Mouse (Mus musculus): ENCODE data around the gene Sumf2. TPM values are rescaled to one million over a fixed set of nuclear protein-coding genes. Genes with fewer than 3 reads are reported as not detected.

Sumf2 gene
- polyA plus RNA-seq, 3 experiments from 2014 or later: 16.5 to 27.1 (median 21.7) TPM

GRCm38 (mm10) chr5:129908242-129908965 lies 61.6 kb downstream of the Sumf2 start, which contains the start of gene Nupr1l:
TSS of gene Nupr1l (plus strand) at chr5:129908540.
- peak; percentile 81 for ATAC-seq

- no peak for ATAC-seq
Measured at GRCm38 (mm10) chr5:129909147-129909546, 62.4 kb downstream of the Sumf2 start.

- ATAC-seq: no peak
Measured at GRCm38 (mm10) chr5:129909591-129909990, 62.8 kb downstream of the Sumf2 start.

Other genes with a start within 250 kb of the Sumf2 start
- 1 to 10 TPM; 4.6 to 5.1 (median 4.8) TPM for gene Zfp11, start 176.9 kb upstream of the Sumf2 start, polyA plus RNA-seq (2017; shearing (Covaris generic))
- not detected for gene Sept14, start 138.5 kb upstream of the Sumf2 start, polyA plus RNA-seq (2017; shearing (Covaris generic))
- gene Mrps17, start 131.5 kb upstream of the Sumf2 start, polyA plus RNA-seq (2017; shearing (Covaris generic)): 100 to 1,000 TPM; 109 to 124 (median 117) TPM
- gene Nipsnap2, start 121.9 kb upstream of the Sumf2 start, polyA plus RNA-seq (2017; shearing (Covaris generic)): 10 to 100 TPM; 52.3 to 79.8 (median 79.6) TPM
- 10 to 100 TPM; 43.6 to 79.5 (median 54.1) TPM for gene Psph, start 59.5 kb upstream of the Sumf2 start, polyA plus RNA-seq (2017; shearing (Covaris generic))
- gene Chchd2, start 40.5 kb downstream of the Sumf2 start, polyA plus RNA-seq (2017; shearing (Covaris generic)): 100 to 1,000 TPM; 317 to 466 (median 338) TPM
- 1 to 10 TPM in 2 of 3 experiments, under 1 TPM in 1; 0.60 to 2.3 (median 1.5) TPM for gene Zbed5, start 48.7 kb downstream of the Sumf2 start, polyA plus RNA-seq (2017; shearing (Covaris generic))
- gene Phkg1, start 51.6 kb downstream of the Sumf2 start, polyA plus RNA-seq (2017; shearing (Covaris generic)): under 1 TPM; 0.23 to 0.52 (median 0.38) TPM
- gene Nupr1l, start 61.6 kb downstream of the Sumf2 start, polyA plus RNA-seq (2017; shearing (Covaris generic)): 1 to 10 TPM in 1 of 3 experiments, not detected in 2; 1.8 TPM
- 1 to 10 TPM; 3.5 to 4.8 (median 4.4) TPM for gene Vkorc1l1, start 95.0 kb downstream of the Sumf2 start, polyA plus RNA-seq (2017; shearing (Covaris generic))
- 10 to 100 TPM; 42.3 to 50.6 (median 45.0) TPM for gene Gusb, start 156.1 kb downstream of the Sumf2 start, polyA plus RNA-seq (2017; shearing (Covaris generic))
- gene Asl, start 182.3 kb downstream of the Sumf2 start, polyA plus RNA-seq (2017; shearing (Covaris generic)): 100 to 1,000 TPM in 2 of 3 experiments, 10 to 100 TPM in 1; 92.0 to 107 (median 100) TPM
- 10 to 100 TPM; 58.3 to 70.9 (median 58.4) TPM for gene Crcp, start 182.3 kb downstream of the Sumf2 start, polyA plus RNA-seq (2017; shearing (Covaris generic))
- gene Tpst1, start 226.3 kb downstream of the Sumf2 start, polyA plus RNA-seq (2017; shearing (Covaris generic)): 1 to 10 TPM; 1.9 to 2.2 (median 2.0) TPM

Data from inflammation-experienced regulatory T-cells, adult 6 months (primary cell).